Mouse (Mus musculus) liver, embryonic 16.5 days (tissue): ENCODE results near the gene Tsr2. TPM values are rescaled to one million over a fixed set of nuclear protein-coding genes. Genes with fewer than 3 reads are reported as not detected.

Experiments used
- ATAC-seq: fragments of 200-750 bp; cut with Nextera tagmentation; 2 replicates; pipeline ENCODE4 v1.8.0; 2017; ENCODE audit warnings: low read depth, mild to moderate bottlenecking, moderate number of reproducible peaks, moderate library complexity
- H3K27ac ChIP-seq: fragments of 300-500 bp; sonication (generic); 2 replicates; pipeline ENCODE4 v1.5.1; 2014; ENCODE audit warnings: mild to moderate bottlenecking, low read length
- H3K27me3 ChIP-seq: fragments of 300-500 bp; sonication (generic); 2 replicates; pipeline ENCODE4 v1.6.1; 2014; ENCODE audit warnings: low read depth, low read length, mixed read lengths; ENCODE audit not compliant: control insufficient read depth, insufficient read depth
- H3K36me3 ChIP-seq: fragments of 300-500 bp; sonication (generic); 2 replicates; pipeline ENCODE4 v1.6.1; 2014; ENCODE audit warnings: mild to moderate bottlenecking; ENCODE audit not compliant: control insufficient read depth, insufficient read depth
- H3K4me1 ChIP-seq: fragments of 300-500 bp; sonication (generic); 2 replicates; pipeline ENCODE4 v1.6.1; 2014; ENCODE audit warnings: low read depth, low read length, mixed read lengths; ENCODE audit not compliant: control insufficient read depth
- H3K4me2 ChIP-seq: fragments of 300-500 bp; sonication (generic); 2 replicates; pipeline ENCODE4 v1.6.1; 2014; ENCODE audit warnings: low read depth, low read length, mixed read lengths
- H3K4me3 ChIP-seq: fragments of 300-500 bp; sonication (generic); 2 replicates; pipeline ENCODE4 v1.5.1; 2014; ENCODE audit warnings: low read depth, mild to moderate bottlenecking, low read length
- H3K9ac ChIP-seq: fragments of 300-500 bp; sonication (generic); 2 replicates; pipeline ENCODE4 v1.6.1; 2014; ENCODE audit warnings: low read depth, low read length
- H3K9me3 ChIP-seq: fragments of 300-500 bp; sonication (generic); replicated peaks from 2 replicates; pipeline ENCODE4 v1.6.1; 2016; ENCODE audit warnings: low read length; ENCODE audit not compliant: control insufficient read depth
- WGBS: fragments of 180-500 bp; shearing (Covaris S2); extraction: QIAGEN DNeasy Blood & Tissue Kit; methylation state at CpG from one replicate; pipeline ENCODE4 v1.1.7; 2014; ENCODE audit not compliant: insufficient replicate concordance; 5-methylcytosine and 5-hydroxymethylcytosine counted together
- polyA plus RNA-seq: library from polyadenylated mRNA; unstranded; fragments of >200 nt; fragmentation: Nextera tagmentation; extraction: Ambion mirVana; gene quantifications from 2 replicates; pipeline ENCODE4 v1.2.1, GENCODE M21; 2015

Tsr2 gene
- polyA plus RNA-seq, 1 experiment from 2014 or later: 9.8 TPM

DNA sequence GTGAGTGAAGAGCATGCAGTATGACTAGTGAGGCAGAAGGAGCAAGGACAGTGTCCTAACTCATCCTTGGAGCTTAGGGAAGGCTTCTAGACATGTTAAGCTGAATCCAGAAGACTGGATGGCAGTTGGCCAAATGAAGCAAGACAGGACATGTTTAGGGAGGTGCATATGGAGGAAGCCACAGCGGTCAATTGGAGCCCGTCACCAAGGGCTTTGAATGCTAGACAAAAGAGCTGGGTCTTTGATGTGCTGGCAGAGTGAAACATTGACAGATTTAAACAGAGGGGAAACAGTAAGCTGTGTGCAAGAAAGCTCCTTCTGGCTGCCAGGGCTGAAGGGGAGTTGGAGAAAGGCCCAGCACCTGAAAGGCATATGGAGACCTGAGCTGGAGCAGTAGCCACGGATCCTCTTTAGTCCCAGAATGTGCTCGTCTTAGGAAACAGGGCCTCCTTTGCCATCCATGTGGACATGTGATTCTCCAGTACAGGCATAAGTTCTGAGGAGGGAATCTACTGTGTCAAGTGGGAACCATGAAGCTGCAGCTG lies 19.3 kb downstream of the Tsr2 start:
- Histone ChIP-seq H3K27me3 (no peaks in the 10 kb centered on the region), H3K4me1 (no peaks in the 10 kb centered on the region), H3K9me3 (no peaks in the 10 kb centered on the region), H3K4me2 (no peak overlapping the region), H3K4me3 (no peak overlapping the region), H3K36me3 (no peaks in the 10 kb centered on the region), H3K27ac (no peak overlapping the region), H3K9ac (no peak overlapping the region)
- WGBS: 60% methylated on average over 4 of the region's 4 CpGs
- ATAC-seq: no peak

DNA sequence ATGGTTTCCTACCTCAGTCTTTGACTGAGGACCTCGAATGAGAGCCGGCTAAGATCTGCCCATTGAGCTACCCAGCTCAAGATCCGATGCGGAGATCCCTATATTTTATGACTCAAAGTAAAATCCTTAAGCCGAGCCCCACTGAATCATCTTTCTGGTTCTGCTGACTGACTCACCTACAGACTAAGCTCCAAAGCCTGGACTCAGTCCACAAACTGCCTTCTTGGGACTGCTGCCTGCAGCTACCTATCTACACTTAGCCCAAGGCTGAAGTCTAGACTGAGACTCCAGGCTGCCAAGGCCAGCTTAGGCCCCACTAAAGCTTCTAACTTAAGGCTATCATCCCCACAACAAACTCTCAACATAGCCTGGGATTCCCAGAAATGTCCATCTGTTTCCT lies 20.3 kb downstream of the Tsr2 start:
- H3K4me2 ChIP-seq: no peak overlapping the region
- H3K4me3 ChIP-seq: no peak overlapping the region
- no peak overlapping the region for H3K27ac ChIP-seq
- no peaks in the 10 kb centered on the region for H3K27me3 ChIP-seq
- H3K9me3 ChIP-seq: no peaks in the 10 kb centered on the region
- no peak overlapping the region for H3K9ac ChIP-seq
- no peaks in the 10 kb centered on the region for H3K36me3 ChIP-seq
- no peak for ATAC-seq
- H3K4me1 ChIP-seq: no peaks in the 10 kb centered on the region
- WGBS: 86% methylated on average over 5 of the region's 5 CpGs

DNA sequence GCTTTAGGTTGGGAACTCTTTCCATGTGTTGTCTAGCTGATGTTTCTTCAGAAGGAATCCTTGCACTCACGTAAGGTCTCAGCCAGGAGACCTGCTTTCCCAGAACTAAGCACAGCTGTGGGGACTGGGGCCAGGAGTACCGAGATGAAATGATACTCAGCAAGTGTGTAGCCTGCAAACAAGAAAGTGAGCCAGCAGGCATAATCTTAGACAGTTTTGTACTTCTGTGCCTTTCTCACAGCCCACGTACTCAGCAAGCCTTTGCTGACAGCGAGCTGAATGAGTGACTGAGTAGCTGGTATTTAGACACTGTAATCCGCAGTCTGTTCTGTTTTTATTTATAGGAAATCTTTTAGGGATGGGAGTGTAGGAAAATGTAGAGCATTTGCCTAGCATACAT lies 28.5 kb downstream of the Tsr2 start:
- Histone ChIP-seq H3K4me3 (no peak overlapping the region), H3K27me3 (no peaks in the 10 kb centered on the region; the same call in 1 of the 2 replicates), H3K27ac (no peak overlapping the region), H3K9me3 (no peaks in the 10 kb centered on the region), H3K4me2 (no peak overlapping the region), H3K9ac (no peak overlapping the region), H3K4me1 (no peaks in the 10 kb centered on the region), H3K36me3 (no peaks in the 10 kb centered on the region)
- 74% methylated on average over 5 of the region's 5 CpGs for WGBS
- no peak for ATAC-seq

DNA sequence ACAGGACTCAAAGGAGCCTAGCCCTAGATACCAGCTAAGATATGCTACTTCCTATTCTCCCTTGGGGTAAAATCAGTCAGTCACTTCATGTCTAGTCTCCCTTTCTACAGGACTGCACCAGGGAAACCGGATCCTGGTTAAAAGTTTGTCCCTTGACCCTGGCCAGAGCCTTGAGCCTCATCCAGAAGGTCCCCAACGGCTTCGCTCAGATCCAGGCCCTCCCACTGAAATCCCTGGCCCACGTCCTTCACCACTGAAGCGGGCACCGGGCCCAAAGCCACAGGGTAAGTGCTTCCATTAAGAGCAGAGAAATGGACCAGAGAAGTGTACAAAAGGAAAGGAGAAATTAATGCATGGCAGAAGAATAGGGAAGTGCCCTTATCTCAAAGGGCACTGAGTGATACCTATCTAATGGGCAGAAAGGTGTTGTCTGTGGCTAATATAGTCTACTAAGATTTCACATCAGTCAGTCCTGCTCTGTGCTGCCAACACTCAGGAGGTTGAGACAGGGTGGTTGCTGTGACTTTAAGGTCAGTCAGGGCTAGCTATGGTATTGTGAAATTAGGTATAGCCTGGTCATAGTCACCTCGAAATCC lies 30.2 kb downstream of the Tsr2 start:
- Histone ChIP-seq H3K36me3 (no peaks in the 10 kb centered on the region), H3K27ac (no peak overlapping the region), H3K4me2 (no peak overlapping the region), H3K27me3 (no peaks in the 10 kb centered on the region; the same call in 1 of the 2 replicates), H3K4me1 (no peaks in the 10 kb centered on the region), H3K9me3 (no peaks in the 10 kb centered on the region), H3K4me3 (no peak overlapping the region), H3K9ac (no peak overlapping the region)
- WGBS: 68% methylated on average over 7 of the region's 7 CpGs
- ATAC-seq: no peak

DNA sequence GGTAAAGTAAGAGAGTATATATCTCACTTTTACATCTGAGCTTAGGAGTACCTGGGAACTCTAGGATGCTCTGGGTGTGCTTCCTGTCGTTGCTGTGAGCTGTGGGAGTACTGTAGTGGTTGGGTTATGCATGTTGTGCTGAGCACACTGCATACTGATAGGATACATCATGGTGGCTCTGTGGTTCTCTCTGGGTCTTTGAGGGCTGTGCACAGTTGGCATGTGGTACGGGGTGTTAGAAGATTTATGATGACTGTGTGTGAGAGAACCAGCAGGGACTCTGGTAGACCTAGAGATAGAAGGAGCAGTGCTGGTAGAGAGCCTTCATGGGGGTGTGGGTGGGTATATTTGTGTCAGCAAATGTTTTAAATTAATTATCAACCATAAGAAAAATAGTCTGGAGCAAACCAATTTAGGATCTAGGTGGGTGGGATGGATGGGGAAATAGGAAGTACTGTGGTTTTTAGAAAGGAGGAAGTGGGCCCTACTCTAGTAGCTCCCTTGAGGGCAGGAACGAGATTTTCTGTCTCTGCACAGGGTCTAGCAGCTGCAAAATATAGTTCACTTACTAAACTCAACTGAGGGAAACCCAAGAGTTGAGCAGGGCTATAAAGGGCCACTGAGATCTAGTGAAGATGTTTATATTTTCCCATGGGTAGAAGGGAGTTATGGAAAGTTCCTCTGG lies 34.6 kb downstream of the Tsr2 start:
- Histone ChIP-seq H3K4me2 (no peak overlapping the region), H3K4me3 (no peak overlapping the region), H3K9ac (no peak overlapping the region), H3K9me3 (no peaks in the 10 kb centered on the region), H3K36me3 (no peaks in the 10 kb centered on the region), H3K4me1 (no peaks in the 10 kb centered on the region), H3K27me3 (no peaks in the 10 kb centered on the region; the same call in 1 of the 2 replicates), H3K27ac (no peak overlapping the region)
- 24% methylated on average over 3 of the region's 3 CpGs for WGBS
- ATAC-seq: no peak

DNA sequence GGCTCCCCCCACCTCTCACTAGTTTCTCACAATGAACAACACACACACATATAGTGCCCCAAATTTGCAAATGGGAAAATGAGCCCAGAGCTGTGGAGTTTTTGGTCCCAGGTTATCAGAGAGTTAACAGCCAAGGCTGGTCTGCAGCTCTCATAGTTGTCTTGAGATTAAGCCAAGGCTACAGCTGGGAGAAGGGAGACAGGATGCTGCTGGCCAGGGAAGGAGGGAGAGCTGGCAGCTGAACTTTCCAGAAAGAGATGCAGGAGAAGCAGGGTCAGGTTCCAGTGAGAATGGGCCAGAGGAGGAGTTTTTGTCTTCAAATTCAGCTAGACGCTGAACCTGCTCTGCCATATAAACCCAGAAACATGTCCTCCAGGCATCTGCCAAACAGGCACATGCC lies 37.0 kb downstream of the Tsr2 start:
- Histone ChIP-seq H3K4me2 (no peak overlapping the region), H3K4me3 (no peak overlapping the region), H3K27me3 (no peaks in the 10 kb centered on the region; the same call in 1 of the 2 replicates), H3K9me3 (no peaks in the 10 kb centered on the region), H3K9ac (no peak overlapping the region), H3K36me3 (no peaks in the 10 kb centered on the region), H3K27ac (no peak overlapping the region), H3K4me1 (no peaks in the 10 kb centered on the region)
- WGBS: 69% methylated on average over 1 of the region's 1 CpGs
- ATAC-seq: no peak

DNA sequence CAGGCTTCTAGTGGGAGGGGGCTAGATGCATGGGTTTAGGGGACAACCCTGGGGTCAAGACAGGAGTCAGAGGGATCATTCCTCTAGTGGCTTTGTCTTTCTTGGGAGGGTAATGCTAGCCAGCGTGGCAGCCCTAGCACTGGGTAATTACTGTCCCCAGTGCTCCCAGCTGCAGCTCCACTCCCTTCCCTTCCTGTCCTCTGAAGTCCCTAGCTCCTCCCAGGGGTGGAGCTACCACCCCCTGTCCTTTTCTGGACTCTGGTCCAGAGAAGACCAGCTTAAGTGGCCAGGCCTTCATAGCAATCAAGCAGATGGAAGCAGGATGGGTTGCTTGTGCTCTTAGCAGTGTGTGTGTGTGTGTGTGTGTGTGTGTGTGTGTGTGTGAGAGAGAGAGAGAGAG lies 40.8 kb downstream of the Tsr2 start:
- Histone ChIP-seq H3K36me3 (no peaks in the 10 kb centered on the region), H3K4me1 (no peaks in the 10 kb centered on the region), H3K4me3 (no peak overlapping the region), H3K4me2 (no peak overlapping the region), H3K27me3 (no peaks in the 10 kb centered on the region; the same call in 1 of the 2 replicates), H3K9ac (no peak overlapping the region), H3K27ac (no peak overlapping the region), H3K9me3 (no peaks in the 10 kb centered on the region)
- ATAC-seq: peak; percentile 67
- WGBS: 31% methylated on average over 1 of the region's 1 CpGs

DNA sequence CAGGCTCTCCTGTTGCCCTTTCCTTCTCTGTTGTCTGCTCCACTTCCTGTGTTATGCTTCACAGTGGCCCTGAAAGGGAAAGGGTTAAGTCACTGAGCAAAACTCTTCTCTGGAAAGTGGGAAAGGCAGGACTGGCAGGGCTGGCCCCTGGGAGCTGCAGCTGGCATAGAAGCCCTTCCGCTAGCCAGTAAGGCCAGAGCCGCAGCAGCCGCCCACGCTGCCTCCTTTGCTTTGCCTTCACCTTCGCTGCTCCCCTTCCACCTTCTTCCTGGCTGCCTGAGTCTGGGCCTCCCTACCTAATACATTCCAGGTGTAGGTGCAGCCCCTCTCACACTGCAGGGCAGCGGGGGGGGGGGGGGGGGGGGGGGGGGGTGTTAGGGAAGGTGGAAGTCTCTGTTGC lies 41.9 kb downstream of the Tsr2 start:
- no peaks in the 10 kb centered on the region for H3K9me3 ChIP-seq
- no peak for ATAC-seq
- WGBS: 77% methylated on average over 5 of the region's 6 CpGs
- H3K4me1 ChIP-seq: no peaks in the 10 kb centered on the region
- no peak overlapping the region for H3K4me2 ChIP-seq
- H3K4me3 ChIP-seq: no peak overlapping the region
- no peaks in the 10 kb centered on the region for H3K36me3 ChIP-seq
- H3K27me3 ChIP-seq: no peaks in the 10 kb centered on the region; the same call in 1 of the 2 replicates
- H3K9ac ChIP-seq: no peak overlapping the region
- no peak overlapping the region for H3K27ac ChIP-seq

DNA sequence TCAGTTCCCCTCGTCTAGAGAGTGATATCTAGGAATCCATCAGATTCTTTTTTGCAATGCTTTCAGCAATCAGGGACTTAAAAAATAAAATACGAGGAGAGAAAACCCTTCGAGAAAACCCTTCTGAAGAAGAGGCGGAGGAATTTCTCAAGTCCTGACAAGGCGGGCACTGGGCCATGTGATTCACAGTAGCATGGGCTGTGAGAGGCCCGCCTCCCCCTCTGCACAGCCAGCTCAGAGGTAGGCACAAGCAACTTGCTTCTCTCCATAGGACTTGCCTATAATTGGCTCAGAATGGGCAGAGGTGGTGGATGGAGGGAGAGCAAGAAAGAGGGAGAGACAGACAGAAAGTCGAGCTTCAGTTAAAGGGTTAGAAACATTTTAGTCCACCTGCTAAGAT lies 46.0 kb downstream of the Tsr2 start:
- WGBS: 58% methylated on average over 7 of the region's 7 CpGs
- no peaks in the 10 kb centered on the region for H3K9me3 ChIP-seq
- H3K36me3 ChIP-seq: no peaks in the 10 kb centered on the region
- H3K4me2 ChIP-seq: peak overlapping the region; percentile 17; the same call in 1 of the 2 replicates
- H3K9ac ChIP-seq: no peak overlapping the region
- no peaks in the 10 kb centered on the region for H3K4me1 ChIP-seq
- H3K4me3 ChIP-seq: no peak overlapping the region
- peaks cover 26% of the 10 kb centered on the region for H3K27me3 ChIP-seq
- H3K27ac ChIP-seq: no peak overlapping the region
- ATAC-seq: no peak
